ENCODE assay signal across 26 mouse cellular contexts in the genomic region with DNA sequence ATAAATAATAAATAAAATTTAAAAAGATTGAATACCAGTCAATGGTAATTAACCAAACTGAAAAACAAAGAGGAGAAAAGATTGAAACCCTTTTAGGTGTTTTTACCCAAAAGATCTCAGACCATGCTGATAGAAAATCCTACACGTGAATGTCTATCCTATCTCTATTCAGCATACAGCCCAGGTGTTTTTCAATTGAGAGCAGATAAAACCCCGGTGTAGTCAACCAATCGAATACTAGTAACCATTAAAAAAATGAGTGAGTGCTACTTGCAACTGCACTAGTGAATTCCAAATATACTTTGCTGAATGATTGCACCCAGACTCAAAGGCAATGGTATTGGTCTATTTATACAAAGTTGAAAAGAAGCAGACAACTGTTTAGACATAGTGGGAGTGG. TPM values are rescaled to one million over a fixed set of nuclear protein-coding genes. Genes with fewer than 3 reads are reported as not detected.
DNase-seq lines count a peak whose midpoint lies in the region; ATAC-seq and TF ChIP-seq lines count a peak whose summit lies in the region.
"Had no signal": no experiment of that assay in that cellular context is flagged by ENCODE, and none has a peak within 500 bp of the region (broad histone marks: within the 10 kb centered on the region; RNA-seq: fewer than 3 reads in every experiment).

No protein-coding gene starts in this region.

- no peaks in the 10 kb centered on the region for H3K36me3 ChIP-seq in liver, embryonic 11.5 days (ENCODE audit: control insufficient read depth, insufficient read depth, low read length)
- H3K36me3 ChIP-seq in liver, embryonic 14.5 days (replicated peaks; ENCODE audit: control insufficient read depth, insufficient read depth, low read depth): no peaks in the 10 kb centered on the region
- H3K36me3 ChIP-seq in liver, postnatal 0 days (replicated peaks; ENCODE audit: insufficient read depth, low read length): no peaks in the 10 kb centered on the region
- H3K36me3 ChIP-seq: embryonic facial prominence, embryonic 12.5 days; embryonic facial prominence, embryonic 15.5 days; G1E; heart, embryonic 10.5 days; heart, embryonic 13.5 days; hindbrain, embryonic 12.5 days; hindbrain, embryonic 15.5 days had no signal

- WGBS in liver, embryonic 11.5 days: 65% methylated on average over 3 of the region's 3 CpGs
- WGBS in liver, embryonic 14.5 days (ENCODE audit: insufficient replicate concordance): 26% methylated on average over 3 of the region's 3 CpGs
- WGBS in liver, postnatal 0 days (ENCODE audit: insufficient replicate concordance): 60% methylated on average over 3 of the region's 3 CpGs

- no peaks in the 10 kb centered on the region for H3K27me3 ChIP-seq in liver, embryonic 11.5 days (replicated peaks; ENCODE audit: control insufficient read depth, insufficient read depth, low read length)
- H3K27me3 ChIP-seq in liver, embryonic 14.5 days (ENCODE audit: control insufficient read depth, insufficient read depth, low read length): no peaks in the 10 kb centered on the region
- H3K27me3 ChIP-seq in liver, postnatal 0 days (ENCODE audit: insufficient read depth, low read length): no peaks in the 10 kb centered on the region
- H3K27me3 ChIP-seq: CH12.LX; embryonic facial prominence, embryonic 12.5 days; embryonic facial prominence, embryonic 15.5 days; heart, embryonic 13.5 days; hindbrain, embryonic 12.5 days; hindbrain, embryonic 15.5 days had no signal

- no peak for DNase-seq in liver, embryonic 11.5 days (ENCODE audit: low spot score)
- DNase-seq in liver: no peak
- no peak for DNase-seq in liver, embryonic 14.5 days (ENCODE audit: low read depth in 3 of 3, low spot score in 3 of 3)
- DNase-seq in liver, postnatal 0 days: no peak
- no peak for DNase-seq in kidney, adult 18-20 months
- DNase-seq in thymus, postnatal 4 days: no peak
- no peak for DNase-seq in spleen, postnatal 36 days (ENCODE audit: low spot score in 2 of 2)
- DNase-seq: adrenal gland, adult 2 months; adrenal gland, postnatal 14 days; B cell, adult 2 months; cerebellum, adult 11 months; cerebellum, adult 2 months; cerebellum, adult 9-11 months; cerebellum, postnatal 25 days; forebrain, postnatal 0 days; gastrocnemius, postnatal 25 days; heart, adult 2 months had no signal

- H3K9ac ChIP-seq in liver, embryonic 11.5 days (ENCODE audit: low read depth, low read length): no peak overlapping the region
- no peak overlapping the region for H3K9ac ChIP-seq in liver, embryonic 14.5 days (replicated peaks)
- H3K9ac ChIP-seq in liver, postnatal 0 days (replicated peaks): no peak overlapping the region
- H3K9ac ChIP-seq: embryonic facial prominence, embryonic 12.5 days; embryonic facial prominence, embryonic 15.5 days; forebrain, postnatal 0 days; heart, embryonic 13.5 days; hindbrain, embryonic 12.5 days; hindbrain, embryonic 15.5 days had no signal

- TF ChIP-seq EP300 in liver, embryonic 14.5 days (IDR thresholded peaks at IDR 0.05; ENCODE audit: low read depth): peak; percentile 62
- TF ChIP-seq EP300 in liver, postnatal 0 days (IDR thresholded peaks at IDR 0.05; ENCODE audit: low read depth): peak; percentile 45

- ATAC-seq in liver, embryonic 11.5 days (replicated peaks; ENCODE audit: low FRiP score): peak; percentile 75
- ATAC-seq in liver, embryonic 14.5 days (ENCODE audit: insufficient read depth): peak; percentile 62
- no peak for ATAC-seq in liver, postnatal 0 days
- ATAC-seq: forebrain, embryonic 14.5 days; forebrain, postnatal 0 days had no signal

- no peak overlapping the region for H3K4me3 ChIP-seq in liver, embryonic 11.5 days (ENCODE audit: low read depth, low read length)
- H3K4me3 ChIP-seq in liver, embryonic 14.5 days (ENCODE audit: insufficient read depth in 1 of 2, low read depth in 2 of 2, low read length in 2 of 2): no peak overlapping the region
- H3K4me3 ChIP-seq in liver, postnatal 0 days (ENCODE audit: low read depth, low read length): no peak overlapping the region
- H3K4me3 ChIP-seq: embryonic facial prominence, embryonic 12.5 days; embryonic facial prominence, embryonic 15.5 days; heart, adult 2 months; heart, embryonic 10.5 days; heart, embryonic 13.5 days; hindbrain, embryonic 12.5 days; hindbrain, embryonic 15.5 days had no signal

- TF ChIP-seq CTCF in liver, embryonic 14.5 days (IDR thresholded peaks at IDR 0.05; ENCODE audit: low read depth): no peak
- no peak for TF ChIP-seq CTCF in liver, postnatal 0 days (IDR thresholded peaks at IDR 0.05; ENCODE audit: low read depth)

- 0 out of 2 replicates have a peak, but pooled peaks cover 3% of the 10 kb centered on the region for H3K4me1 ChIP-seq in liver, embryonic 11.5 days (replicated peaks; ENCODE audit: control insufficient read depth, insufficient read depth, low read length)
- peaks cover 11 to 19% of the 10 kb centered on the region in 2 experiments; a peak in 3 of 4 replicates for H3K4me1 ChIP-seq in liver, embryonic 14.5 days (replicated peaks; ENCODE audit: control insufficient read depth in 2 of 2, insufficient read depth in 2 of 2, low read length in 1 of 2)
- H3K4me1 ChIP-seq in liver, postnatal 0 days (ENCODE audit: insufficient read depth): 0 out of 2 replicates have a peak, but pooled peaks cover 5% of the 10 kb centered on the region
- H3K4me1 ChIP-seq: embryonic facial prominence, embryonic 12.5 days; embryonic facial prominence, embryonic 15.5 days; heart, embryonic 10.5 days; hindbrain, embryonic 12.5 days; hindbrain, embryonic 15.5 days had no signal

- no peaks in the 10 kb centered on the region for H3K9me3 ChIP-seq in liver, embryonic 11.5 days (ENCODE audit: control insufficient read depth, low read length)
- no peaks in the 10 kb centered on the region for H3K9me3 ChIP-seq in liver, embryonic 14.5 days (ENCODE audit: control insufficient read depth, low read length)
- no peaks in the 10 kb centered on the region for H3K9me3 ChIP-seq in liver, postnatal 0 days (ENCODE audit: low read length)
- H3K9me3 ChIP-seq: embryonic facial prominence, embryonic 12.5 days; embryonic facial prominence, embryonic 15.5 days; G1E; heart, embryonic 10.5 days; heart, embryonic 13.5 days; hindbrain, embryonic 12.5 days; hindbrain, embryonic 15.5 days had no signal

- no peak overlapping the region for H3K27ac ChIP-seq in liver, embryonic 11.5 days (ENCODE audit: low read depth, low read length)
- no peak overlapping the region for H3K27ac ChIP-seq in liver, embryonic 14.5 days
- H3K27ac ChIP-seq in liver, postnatal 0 days (ENCODE audit: low read depth): no peak overlapping the region
- H3K27ac ChIP-seq: embryonic facial prominence, embryonic 12.5 days; embryonic facial prominence, embryonic 15.5 days; heart, adult 2 months; heart, embryonic 10.5 days; heart, embryonic 13.5 days; hindbrain, embryonic 12.5 days; hindbrain, embryonic 15.5 days had no signal

- H3K4me2 ChIP-seq in liver, embryonic 11.5 days: no peak overlapping the region
- no peak overlapping the region for H3K4me2 ChIP-seq in liver, embryonic 14.5 days (ENCODE audit: low read depth)
- H3K4me2 ChIP-seq in liver, postnatal 0 days (ENCODE audit: low read depth, low read length): no peak overlapping the region
- H3K4me2 ChIP-seq: embryonic facial prominence, embryonic 12.5 days; embryonic facial prominence, embryonic 15.5 days; heart, embryonic 13.5 days; hindbrain, embryonic 12.5 days; hindbrain, embryonic 15.5 days had no signal

RNA-seq across cellular contexts. Expression of a gene that starts 4.8 kb away (rescaled TPM):
- polyA plus RNA-seq in liver, embryonic 11.5 days (2014; fragmentation: Nextera tagmentation; extraction: Ambion mirVana): 24.2 and 27.4 TPM in 2 replicates
- polyA plus RNA-seq in liver, embryonic 14.5 days (2012; rRNA removed): 5.2 and 7.4 TPM in 2 replicates
- polyA plus RNA-seq in liver, embryonic 14.5 days (2014; fragmentation: Nextera tagmentation; extraction: Ambion mirVana): 16.5 and 18.0 TPM in 2 replicates
- polyA plus RNA-seq in liver, postnatal 0 days (2015; fragmentation: Nextera tagmentation; extraction: Ambion mirVana): 8.7 and 11.1 TPM in 2 replicates
